Mouse (Mus musculus): ENCODE data around the gene Frmd4a.

DNA sequence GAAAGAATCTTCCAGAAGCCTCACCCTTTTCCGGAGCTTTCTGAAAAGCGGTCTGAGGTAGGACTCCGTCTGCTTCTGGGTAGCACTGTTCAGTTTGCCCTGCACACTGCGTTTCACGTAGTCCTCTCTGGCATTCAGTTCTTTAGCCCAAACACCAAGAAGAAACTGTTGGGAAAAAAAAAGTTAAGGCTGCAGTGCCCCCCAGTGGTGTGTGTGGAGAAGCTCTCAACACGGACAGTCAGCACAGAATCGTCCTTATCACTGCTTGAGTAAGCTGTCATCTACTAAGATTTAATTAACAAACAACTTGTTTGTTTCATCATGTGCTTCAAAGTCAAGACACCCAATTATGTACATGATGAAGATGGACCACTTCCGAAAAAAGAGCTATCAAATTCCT is 618.3 kb downstream of the Frmd4a start:
- TF ChIP-seq CTCF (IDR thresholded peaks at IDR 0.05; ENCODE audit: control insufficient read depth, insufficient read depth, low read length): no peak
- TF ChIP-seq POLR2A (IDR thresholded peaks at IDR 0.05; ENCODE audit: borderline replicate concordance, control insufficient read depth, low read depth, low read length): no peak

Measured in bone marrow, adult 2 months (tissue).